Mouse (Mus musculus): Measurements from ENCODE around the gene Ly9. TPM values are rescaled to one million over a fixed set of nuclear protein-coding genes. Genes with fewer than 3 reads are reported as not detected.

Ly9 gene
- total RNA-seq, 2 experiments from 2014 or later, result not detected

DNA sequence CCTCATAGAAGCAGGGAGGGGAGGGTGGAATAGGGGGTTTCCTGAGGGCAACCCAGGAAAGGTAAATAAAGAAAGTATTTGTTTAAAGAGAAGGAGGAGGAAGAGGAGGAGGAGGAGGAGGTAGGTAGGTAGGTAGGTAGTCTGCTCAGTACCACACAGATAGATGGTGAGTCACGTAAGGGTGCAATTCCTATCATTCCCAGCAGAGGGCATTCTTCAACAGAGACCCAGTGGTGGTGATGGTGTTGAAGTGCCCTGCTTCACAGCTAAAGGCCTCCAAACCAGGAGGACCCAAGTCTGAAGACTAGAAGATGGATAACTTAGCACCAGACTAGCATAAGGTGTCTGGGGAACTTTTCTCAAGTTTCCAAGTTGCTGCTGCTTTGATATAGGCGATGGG, 2.8 kb upstream of the Ly9 start:
- no peak for DNase-seq (ENCODE audit: low spot score in 2 of 2)
- intact Hi-C loops (cut with DNase I), result no loop called here

DNA sequence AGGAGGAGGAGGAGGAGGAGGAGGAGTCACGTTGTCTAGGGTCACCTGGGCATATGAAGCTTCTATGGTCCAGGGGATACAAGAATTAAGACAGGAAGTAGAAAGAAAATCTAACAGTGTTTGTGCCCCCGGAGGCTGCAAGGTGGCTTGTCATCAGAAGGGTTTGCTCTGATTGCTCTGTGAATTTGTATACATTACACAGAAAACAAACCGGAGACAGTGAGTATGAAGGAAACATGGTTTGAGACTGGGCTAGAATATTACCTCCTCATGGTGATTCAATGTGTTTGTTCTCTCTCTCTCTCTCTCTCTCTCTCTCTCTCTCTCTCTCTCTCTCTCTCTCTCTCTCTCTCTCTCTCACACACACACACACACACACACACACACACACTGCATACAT, 554 bp downstream of the Ly9 start:
- DNase-seq (ENCODE audit: low spot score in 2 of 2), result no peak
- intact Hi-C loops (cut with DNase I), result no loop called here

DNA sequence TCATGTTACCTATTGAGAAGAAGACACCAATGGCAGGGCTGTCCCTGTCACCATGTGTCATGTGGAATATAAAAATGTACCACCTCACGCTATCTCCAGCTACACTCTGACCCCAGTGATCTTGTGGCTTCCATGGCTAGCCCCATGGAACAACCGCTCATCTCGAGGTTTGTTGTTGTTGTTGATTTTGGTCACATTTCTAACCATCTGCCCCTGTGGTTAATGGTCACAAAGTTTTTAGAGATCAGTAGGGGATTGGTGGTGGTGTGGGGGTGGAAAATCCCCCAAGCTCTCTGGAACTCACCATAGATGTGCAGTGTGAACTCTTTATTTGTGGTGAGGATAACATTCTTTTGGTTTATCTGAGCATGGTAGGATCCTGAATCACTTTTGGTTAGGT, 2.5 kb downstream of the Ly9 start:
- intact Hi-C loops (cut with DNase I), result no loop called here
- DNase-seq (ENCODE audit: low spot score in 2 of 2), result no peak

GRCm38 (mm10) chr1:171584584-171584983, 22.6 kb downstream of the Ly9 start:
- intact Hi-C loops (cut with DNase I), result no loop called here
- DNase-seq (ENCODE audit: low spot score in 2 of 2), result no peak

- no peak for DNase-seq (ENCODE audit: low spot score in 2 of 2)
- intact Hi-C loops (cut with DNase I), result no loop called here
Observed at GRCm38 (mm10) chr1:171577168-171577567, 30.0 kb downstream of the Ly9 start.

- intact Hi-C loops (cut with DNase I), result loop anchor here (10.0 kb wide), 1 partner anchor 204 kb away; the partner anchor contains the start of gene Klhdc9
- DNase-seq (ENCODE audit: low spot score in 2 of 2), result peak in 1 of 2 experiments; percentile 4
Observed at GRCm38 (mm10) chr1:171568436-171568835, 38.8 kb downstream of the Ly9 start.

DNA sequence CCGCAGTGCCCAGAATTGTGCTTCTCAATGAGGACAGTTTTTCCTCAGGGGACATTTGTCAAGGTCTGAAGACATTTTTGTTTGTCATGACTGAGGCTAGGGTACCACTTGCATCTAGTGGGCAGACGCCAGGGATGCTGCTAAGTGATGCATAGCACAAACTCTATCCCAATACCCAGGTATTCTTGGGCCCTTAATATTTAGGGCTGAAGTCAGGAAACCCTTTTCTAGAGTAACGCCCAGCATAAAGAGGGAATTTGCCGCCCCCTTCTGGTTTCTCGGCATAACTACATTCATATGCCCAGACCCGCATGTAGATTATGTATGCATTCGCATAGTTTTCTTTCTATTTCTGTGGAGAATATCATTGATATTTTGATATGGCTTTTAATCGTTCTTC, 40.4 kb downstream of the Ly9 start:
- intact Hi-C loops (cut with DNase I), result loop anchor here (1.0 to 10.0 kb wide), 2 partner anchors 63 to 202 kb away; partner anchors contain the start of genes Alyref2 and Klhdc9
- DNase-seq (ENCODE audit: low spot score in 2 of 2), result peak; percentile 36 to 43

- intact Hi-C loops (cut with DNase I), result loop anchor here (10.0 kb wide), 1 partner anchor 201 kb away; the partner anchor contains the start of gene Klhdc9
- no peak for DNase-seq (ENCODE audit: low spot score in 2 of 2)
Observed at GRCm38 (mm10) chr1:171565888-171566287, 41.3 kb downstream of the Ly9 start.

DNA sequence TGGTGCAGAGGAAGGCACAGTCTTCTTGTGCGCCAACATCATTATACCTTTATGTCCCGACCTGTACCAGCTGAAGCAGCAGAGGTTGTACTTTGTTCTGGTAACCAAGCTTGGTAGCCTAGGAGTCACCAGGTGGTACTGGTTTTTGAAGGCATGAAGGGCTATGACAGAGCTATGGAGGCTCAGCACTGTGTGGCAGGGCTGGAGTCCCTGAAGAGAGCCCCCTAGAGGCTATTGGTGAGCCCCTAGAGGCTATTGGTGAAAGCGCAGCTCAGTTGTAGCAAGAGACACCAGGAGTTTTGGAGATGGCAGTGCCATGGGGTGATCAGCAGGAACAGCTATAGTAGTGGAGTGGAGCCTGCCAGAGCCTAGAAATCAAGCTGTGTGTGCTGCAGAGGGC, 43.0 kb downstream of the Ly9 start:
- DNase-seq (ENCODE audit: low spot score in 2 of 2), result no peak
- intact Hi-C loops (cut with DNase I), result loop anchor here (10.0 kb wide), 1 partner anchor 199 kb away; the partner anchor contains the start of gene Klhdc9

DNA sequence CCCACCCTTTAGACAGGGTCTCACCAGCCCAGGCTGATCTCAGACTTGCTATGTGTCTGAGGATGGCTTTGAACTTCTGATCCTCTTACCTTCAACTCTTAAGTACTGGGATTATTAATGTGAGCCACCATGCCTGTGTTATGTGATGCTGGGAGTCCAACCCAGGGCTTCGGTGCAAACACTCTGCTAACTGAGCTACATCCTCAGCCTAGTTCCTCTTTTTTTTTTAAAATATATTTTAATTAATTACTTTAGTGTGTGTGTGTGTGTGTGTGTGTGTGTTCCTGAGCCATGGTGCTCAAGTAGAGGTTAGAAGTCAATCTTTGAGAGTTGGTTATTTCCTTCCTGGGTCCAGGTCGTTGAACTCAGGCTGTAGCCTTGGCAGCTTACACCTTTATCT, 44.2 kb downstream of the Ly9 start:
- intact Hi-C loops (cut with DNase I), result loop anchor here (10.0 kb wide), 1 partner anchor 198 kb away; the partner anchor contains the start of gene Klhdc9
- DNase-seq (ENCODE audit: low spot score in 2 of 2), result no peak

GRCm38 (mm10) chr1:171561639-171562225, 45.5 kb downstream of the Ly9 start:
- intact Hi-C loops (cut with DNase I), result loop anchor here (10.0 kb wide), 1 partner anchor 197 kb away; the partner anchor contains the start of gene Klhdc9
- no peak for DNase-seq (ENCODE audit: low spot score in 2 of 2)

GRCm38 (mm10) chr1:171561200-171561599, 46.0 kb downstream of the Ly9 start:
- intact Hi-C loops (cut with DNase I), result loop anchor here (10.0 kb wide), 1 partner anchor 196 kb away; the partner anchor contains the start of gene Klhdc9
- no peak for DNase-seq (ENCODE audit: low spot score in 2 of 2)

- intact Hi-C loops (cut with DNase I), result loop anchor here (10.0 kb wide), 1 partner anchor 195 kb away; the partner anchor contains the start of gene Klhdc9
Observed at GRCm38 (mm10) chr1:171560262-171560661, 46.9 kb downstream of the Ly9 start.

DNA sequence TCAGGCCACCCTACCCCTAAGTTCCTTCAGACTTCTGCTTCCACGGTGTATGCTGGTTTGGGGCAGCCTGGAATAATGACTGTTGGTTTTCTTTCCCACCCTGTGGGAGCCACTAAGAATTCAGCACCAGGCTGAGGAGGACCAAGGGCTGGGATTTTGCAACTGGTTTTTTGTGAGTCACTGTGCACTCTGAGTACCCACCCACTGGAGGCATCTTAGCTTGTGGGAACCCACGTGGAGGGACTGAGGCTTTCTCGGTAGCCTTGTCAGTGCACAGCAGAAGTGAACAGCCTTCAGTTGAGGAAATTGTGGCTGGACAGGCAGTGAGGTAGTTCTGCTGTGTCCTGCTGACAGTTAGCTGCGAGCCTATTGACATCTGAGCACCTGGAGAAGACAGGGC, 48.3 kb downstream of the Ly9 start, which contains the start of gene Cd244a:
TSS of gene Cd244a (plus strand) at position 296 of the 400 bp plus-strand sequence.
- intact Hi-C loops (cut with DNase I), result no loop called here

More at GRCm38 (mm10) chr1:171560262-171560661, 46.9 kb downstream of the Ly9 start:
- no peak for DNase-seq (ENCODE audit: low spot score in 2 of 2)

DNA sequence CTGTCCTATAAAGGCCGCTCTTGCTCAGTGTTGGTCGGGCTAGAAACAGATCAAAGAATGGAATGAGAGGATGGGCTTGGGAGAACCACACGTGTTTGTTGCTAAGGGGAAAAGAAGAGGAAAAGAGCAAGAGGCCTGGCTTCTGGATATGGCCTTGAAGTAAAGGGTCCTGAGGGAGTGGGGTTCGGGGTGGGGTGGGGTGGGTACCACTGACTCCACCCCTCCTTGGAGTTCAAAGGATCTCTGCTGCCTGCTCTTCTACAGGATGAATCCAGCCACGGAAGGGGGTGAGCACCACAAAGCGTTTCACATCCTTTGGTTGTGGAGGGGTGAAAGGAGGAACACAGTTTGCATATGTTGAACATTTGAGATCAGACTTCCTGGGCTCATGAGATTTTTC, 48.8 kb downstream of the Ly9 start:
- intact Hi-C loops (cut with DNase I), result no loop called here
- DNase-seq (ENCODE audit: low spot score in 2 of 2), result no peak

More for the DNA sequence above, 48.3 kb downstream of the Ly9 start, which contains the start of gene Cd244a:
- no peak for DNase-seq (ENCODE audit: low spot score in 2 of 2)

- intact Hi-C loops (cut with DNase I), result no loop called here
- DNase-seq (ENCODE audit: low spot score in 2 of 2), result no peak
Observed at GRCm38 (mm10) chr1:171556366-171556765, 50.8 kb downstream of the Ly9 start.

- intact Hi-C loops (cut with DNase I), result no loop called here
- DNase-seq (ENCODE audit: low spot score in 2 of 2), result no peak
Observed at GRCm38 (mm10) chr1:171553359-171554341, 53.6 kb downstream of the Ly9 start.

GRCm38 (mm10) chr1:171552230-171552629, 55.0 kb downstream of the Ly9 start:
- intact Hi-C loops (cut with DNase I), result no loop called here
- no peak for DNase-seq (ENCODE audit: low spot score in 2 of 2)

GRCm38 (mm10) chr1:171551326-171551725, 55.9 kb downstream of the Ly9 start:
- intact Hi-C loops (cut with DNase I), result no loop called here

GRCm38 (mm10) chr1:171540694-171541093, 66.5 kb downstream of the Ly9 start:
- DNase-seq (ENCODE audit: low spot score in 2 of 2), result no peak
- intact Hi-C loops (cut with DNase I), result no loop called here

More at GRCm38 (mm10) chr1:171551326-171551725, 55.9 kb downstream of the Ly9 start:
- no peak for DNase-seq (ENCODE audit: low spot score in 2 of 2)

Data from left cerebral cortex, postnatal 14 days (tissue).